ENCODE assay signal across 26 mouse cellular contexts in the genomic region with DNA sequence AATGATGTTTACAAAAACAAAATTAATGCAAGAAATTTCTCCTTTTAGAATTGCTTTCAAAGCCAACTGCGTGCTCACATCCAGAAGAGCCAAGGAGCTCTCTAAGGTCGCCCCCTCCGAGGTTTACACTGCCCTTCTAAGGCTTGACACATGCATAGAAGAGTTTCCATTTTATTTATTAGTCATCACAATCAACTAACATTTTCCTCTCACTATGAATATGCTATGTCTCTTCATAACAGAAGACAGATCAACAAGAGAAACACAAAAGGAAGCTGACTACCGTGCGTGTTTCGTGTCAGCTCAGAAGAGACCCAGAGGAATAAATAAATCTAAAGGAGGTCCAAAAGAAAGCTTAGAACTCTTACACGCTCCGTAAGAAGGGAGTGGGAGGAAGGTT. TPM values are rescaled to one million over a fixed set of nuclear protein-coding genes. Genes with fewer than 3 reads are reported as not detected.
A peak's percentile ranks its signal among the peaks of the same experiment; 100 is the strongest.
DNase-seq lines count a peak whose midpoint lies in the region; ATAC-seq and TF ChIP-seq lines count a peak whose summit lies in the region.
"Had no signal": no experiment of that assay in that cellular context is flagged by ENCODE, and none has a peak within 500 bp of the region (broad histone marks: within the 10 kb centered on the region; RNA-seq: fewer than 3 reads in every experiment).

No protein-coding gene starts in this region.

- H3K4me3 ChIP-seq in heart, adult 2 months, result no peak overlapping the region
- no peak overlapping the region for H3K4me3 ChIP-seq in heart, embryonic 10.5 days
- H3K4me3 ChIP-seq in midbrain, embryonic 13.5 days (replicated peaks), result no peak overlapping the region
- H3K4me3 ChIP-seq: embryonic facial prominence, embryonic 12.5 days; embryonic facial prominence, embryonic 15.5 days; heart, embryonic 12.5 days; hindbrain, embryonic 12.5 days; hindbrain, embryonic 15.5 days had no signal

- peak overlapping the region; percentile 12; the same call in 1 of the 2 replicates for H3K27ac ChIP-seq in heart, adult 2 months
- no peak overlapping the region for H3K27ac ChIP-seq in heart, embryonic 10.5 days
- no peak overlapping the region for H3K27ac ChIP-seq in midbrain, embryonic 13.5 days
- H3K27ac ChIP-seq: embryonic facial prominence, embryonic 12.5 days; embryonic facial prominence, embryonic 15.5 days; hindbrain, embryonic 12.5 days; hindbrain, embryonic 15.5 days had no signal

- no peak for TF ChIP-seq POLR2A in heart, adult 2 months (IDR thresholded peaks at IDR 0.05; ENCODE audit: insufficient read depth, low read depth, low read length)

- WGBS in heart, adult 2 months, result 83% methylated on average over 8 of the region's 8 CpGs
- 88% methylated on average over 8 of the region's 8 CpGs for WGBS in heart, embryonic 10.5 days
- 91% methylated on average over 8 of the region's 8 CpGs for WGBS in midbrain, embryonic 13.5 days

- TF ChIP-seq CTCF in heart, adult 2 months (IDR thresholded peaks at IDR 0.05), result no peak

- H3K4me2 ChIP-seq in midbrain, embryonic 13.5 days (replicated peaks), result no peak overlapping the region
- H3K4me2 ChIP-seq: embryonic facial prominence, embryonic 12.5 days; embryonic facial prominence, embryonic 15.5 days; heart, embryonic 12.5 days; hindbrain, embryonic 12.5 days; hindbrain, embryonic 15.5 days had no signal

- no peaks in the 10 kb centered on the region for H3K36me3 ChIP-seq in heart, adult 2 months (ENCODE audit: control insufficient read depth, insufficient read depth, low read length)
- H3K36me3 ChIP-seq in heart, embryonic 10.5 days, result no peaks in the 10 kb centered on the region
- H3K36me3 ChIP-seq in midbrain, embryonic 13.5 days, result no peaks in the 10 kb centered on the region
- H3K36me3 ChIP-seq: embryonic facial prominence, embryonic 12.5 days; embryonic facial prominence, embryonic 15.5 days; heart, embryonic 12.5 days; hindbrain, embryonic 12.5 days; hindbrain, embryonic 15.5 days had no signal

- intact Hi-C loops in heart, adult 2 months (cut with DNase I), result no loop called here
- intact Hi-C loops in left cerebral cortex, postnatal 14 days (cut with DNase I), result no loop called here

- peaks cover 6% of the 10 kb centered on the region for H3K4me1 ChIP-seq in heart, adult 2 months (ENCODE audit: control insufficient read depth, insufficient read depth, low read length)
- H3K4me1 ChIP-seq in heart, embryonic 10.5 days, result peaks cover 28% of the 10 kb centered on the region
- no peaks in the 10 kb centered on the region for H3K4me1 ChIP-seq in midbrain, embryonic 13.5 days (replicated peaks)
- H3K4me1 ChIP-seq: embryonic facial prominence, embryonic 12.5 days; embryonic facial prominence, embryonic 15.5 days; hindbrain, embryonic 12.5 days; hindbrain, embryonic 15.5 days had no signal

- no peak overlapping the region for H3K9ac ChIP-seq in heart, adult 2 months (ENCODE audit: low read depth, low read length)
- no peak overlapping the region for H3K9ac ChIP-seq in midbrain, embryonic 13.5 days (replicated peaks)
- H3K9ac ChIP-seq: embryonic facial prominence, embryonic 12.5 days; embryonic facial prominence, embryonic 15.5 days; forebrain, postnatal 0 days; heart, embryonic 12.5 days; hindbrain, embryonic 12.5 days; hindbrain, embryonic 15.5 days had no signal

- no peak for DNase-seq in heart, adult 2 months
- no peak for DNase-seq in heart, embryonic 10.5 days (ENCODE audit: low spot score)
- peak; percentile 8 for DNase-seq in A20 (ENCODE audit: low read depth, low spot score)
- DNase-seq in CD4-positive, CD25-positive, alpha-beta regulatory T cell, adult 2 months (ENCODE audit: low read depth, low spot score), result peak; percentile 50
- no peak for DNase-seq in lung, adult 18-20 months
- DNase-seq in left cerebral cortex, postnatal 14 days (ENCODE audit: low spot score in 2 of 2), result no peak
- DNase-seq: adrenal gland, adult 2 months; adrenal gland, postnatal 14 days; cerebellum, adult 11 months; cerebellum, adult 2 months; cerebellum, adult 9-11 months; cerebellum, postnatal 25 days; forebrain, postnatal 0 days; gastrocnemius, postnatal 36 days; kidney, adult 11 months; kidney, adult 8-10 months had no signal

- H3K27me3 ChIP-seq in heart, adult 2 months (ENCODE audit: control insufficient read depth, insufficient read depth, low read length), result no peaks in the 10 kb centered on the region
- no peaks in the 10 kb centered on the region for H3K27me3 ChIP-seq in heart, embryonic 10.5 days (ENCODE audit: insufficient read depth, poor library complexity, severe bottlenecking)
- H3K27me3 ChIP-seq in midbrain, embryonic 13.5 days, result no peaks in the 10 kb centered on the region
- H3K27me3 ChIP-seq: embryonic facial prominence, embryonic 12.5 days; embryonic facial prominence, embryonic 15.5 days; heart, embryonic 12.5 days; hindbrain, embryonic 12.5 days; hindbrain, embryonic 15.5 days had no signal

- H3K9me3 ChIP-seq in heart, embryonic 10.5 days, result no peaks in the 10 kb centered on the region
- no peaks in the 10 kb centered on the region for H3K9me3 ChIP-seq in midbrain, embryonic 13.5 days
- H3K9me3 ChIP-seq: embryonic facial prominence, embryonic 12.5 days; embryonic facial prominence, embryonic 15.5 days; heart, embryonic 12.5 days; hindbrain, embryonic 12.5 days; hindbrain, embryonic 15.5 days had no signal

- peak; percentile 86 for ATAC-seq in activated CD4-positive, CD25-positive, alpha-beta regulatory T cell, adult 4 months
- no peak for ATAC-seq in midbrain, embryonic 13.5 days
- ATAC-seq: forebrain, embryonic 14.5 days; forebrain, postnatal 0 days had no signal

- H3K79me2 ChIP-seq in heart, adult 2 months (replicated peaks; ENCODE audit: control insufficient read depth, insufficient read depth, low read length), result no peaks in the 10 kb centered on the region

- TF ChIP-seq EP300 in heart, adult 2 months (IDR thresholded peaks at IDR 0.05; ENCODE audit: insufficient read depth, low read depth, low read length), result no peak

RNA-seq across cellular contexts. Expression of gene Sspn, which starts 49.6 kb away (rescaled TPM):
- 100 to 1,000 TPM; 104 to 114 TPM for total RNA-seq in heart, adult 2 months (2021)
- 62.1 and 102 TPM in 2 replicates for polyA plus RNA-seq in heart, adult 2 months (2012; rRNA removed)
- polyA plus RNA-seq in heart, embryonic 10.5 days (2016; fragmentation: Nextera tagmentation; extraction: Ambion mirVana), result 26.6 and 46.8 TPM in 2 replicates
- not detected for polyA plus RNA-seq in activated CD4-positive, CD25-positive, alpha-beta regulatory T cell, adult 4 months (2017; shearing (Covaris generic))
- 2.1 and 2.8 TPM in 2 replicates for polyA plus RNA-seq in midbrain, embryonic 13.5 days (2015; fragmentation: Nextera tagmentation; extraction: Ambion mirVana)
- total RNA-seq in left cerebral cortex, postnatal 14 days (2021), result 1 to 10 TPM; 4.3 to 4.4 TPM
- total RNA-seq: common myeloid progenitor, adult 5-6 weeks; granulocyte monocyte progenitor cell, adult 5-6 weeks had no signal

Comparison
In these comparisons a context has a peak if more than half of its experiments do, and no peak if none do; other contexts are left out.
1. DNase-seq: peak in A20 (single experiment) and CD4-positive, CD25-positive, alpha-beta regulatory T cell, adult 2 months (single experiment); none in heart, adult 2 months (0 of 2), heart, embryonic 10.5 days (single experiment), lung, adult 18-20 months (0 of 2) and left cerebral cortex, postnatal 14 days (0 of 2).